Mouse (Mus musculus): ENCODE data around the gene Mvb12b. TPM values are rescaled to one million over a fixed set of nuclear protein-coding genes. Genes with fewer than 3 reads are reported as not detected.

Gene Mvb12b
- polyA plus RNA-seq, 1 experiment from 2014 or later: 78.1 TPM

DNA sequence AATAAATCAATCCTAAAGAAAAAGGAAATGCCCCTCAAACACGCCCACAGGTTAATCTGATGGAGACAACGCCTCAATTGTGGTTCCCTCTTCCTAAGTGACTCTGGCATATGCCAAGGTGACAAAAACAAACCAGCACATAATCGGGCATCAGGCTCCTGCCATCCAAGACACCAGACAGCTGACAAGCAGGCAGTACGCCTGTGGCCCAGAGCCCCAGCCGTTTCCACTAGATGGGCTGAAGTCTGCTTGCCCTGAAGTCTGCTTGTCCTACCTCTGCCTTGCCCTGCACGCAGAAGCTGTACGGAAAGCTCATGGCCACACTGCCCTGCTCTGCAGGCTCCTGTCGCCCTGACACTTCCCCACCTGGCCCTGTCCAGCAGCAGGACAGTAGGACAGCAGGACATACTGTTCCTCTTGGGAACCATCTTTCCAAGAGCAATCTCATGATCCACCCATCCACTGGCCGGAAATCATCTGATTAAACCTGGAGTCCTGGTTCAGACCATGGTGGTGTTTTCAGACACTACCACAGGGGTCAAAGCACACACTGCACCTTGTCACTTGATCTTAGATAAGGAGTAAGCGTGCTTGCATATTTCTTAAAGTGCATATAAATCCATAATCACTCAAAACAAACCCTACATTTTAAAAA, 17.9 kb downstream of the Mvb12b start:
- Histone ChIP-seq H3K4me3 (replicated peaks; ENCODE audit: low read length) (no peak overlapping the region), H3K9me3 (ENCODE audit: control insufficient read depth, low read length) (no peaks in the 10 kb centered on the region; the same call in 1 of the 2 replicates), H3K36me3 (ENCODE audit: control insufficient read depth, insufficient read depth) (peaks cover 17% of the 10 kb centered on the region), H3K4me2 (ENCODE audit: low read length) (no peak overlapping the region), H3K9ac (replicated peaks; ENCODE audit: low read depth, low read length) (no peak overlapping the region), H3K27me3 (replicated peaks; ENCODE audit: control insufficient read depth, insufficient read depth, low read length) (no peaks in the 10 kb centered on the region), H3K4me1 (replicated peaks; ENCODE audit: control insufficient read depth, insufficient read depth, low read length) (no peaks in the 10 kb centered on the region), H3K27ac (ENCODE audit: low read length) (no peak overlapping the region)
- no peak for ATAC-seq
- WGBS: 81% methylated on average over 10 of the region's 10 CpGs

DNA sequence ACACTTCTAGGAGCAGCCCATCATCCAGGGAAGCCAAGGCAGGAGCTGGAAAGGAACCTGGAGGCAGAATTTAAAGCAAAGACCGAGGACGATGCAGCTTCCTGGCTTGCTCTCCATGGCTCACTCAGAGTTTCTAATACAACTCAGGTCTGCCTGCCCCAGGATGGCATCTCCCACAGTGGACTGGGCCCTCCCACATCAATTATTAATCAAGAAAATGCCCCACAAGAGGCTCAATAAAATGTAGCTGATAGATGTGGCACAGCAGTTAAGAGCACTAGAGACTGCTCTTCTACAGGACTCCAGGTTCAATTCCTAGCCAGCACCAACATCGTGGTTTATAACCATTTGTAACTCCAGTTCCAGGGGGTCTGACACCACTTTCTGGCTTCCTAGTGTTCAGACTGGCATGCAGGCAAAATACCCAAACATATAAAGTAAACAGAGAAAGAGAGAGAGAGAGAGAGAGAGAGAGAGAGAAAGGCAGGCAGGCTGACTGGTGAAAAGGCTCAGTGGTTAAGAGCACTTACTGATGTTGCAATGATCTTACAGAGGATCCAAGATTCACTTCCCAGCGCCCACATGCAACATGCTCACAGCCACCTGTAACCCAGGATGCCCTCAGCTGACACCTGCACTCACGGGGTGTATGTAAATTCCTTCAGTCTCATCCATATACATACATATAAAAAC, 18.6 kb downstream of the Mvb12b start:
- H3K27me3 ChIP-seq (replicated peaks; ENCODE audit: control insufficient read depth, insufficient read depth, low read length): no peaks in the 10 kb centered on the region
- H3K36me3 ChIP-seq (ENCODE audit: control insufficient read depth, insufficient read depth): peaks cover 17% of the 10 kb centered on the region
- no peaks in the 10 kb centered on the region for H3K4me1 ChIP-seq (replicated peaks; ENCODE audit: control insufficient read depth, insufficient read depth, low read length)
- H3K4me2 ChIP-seq (ENCODE audit: low read length): no peak overlapping the region
- no peak overlapping the region for H3K4me3 ChIP-seq (replicated peaks; ENCODE audit: low read length)
- H3K9me3 ChIP-seq (ENCODE audit: control insufficient read depth, low read length): no peaks in the 10 kb centered on the region; the same call in 1 of the 2 replicates
- no peak overlapping the region for H3K9ac ChIP-seq (replicated peaks; ENCODE audit: low read depth, low read length)
- ATAC-seq: no peak
- 88% methylated on average over 5 of the region's 5 CpGs for WGBS
- H3K27ac ChIP-seq (ENCODE audit: low read length): no peak overlapping the region

- Histone ChIP-seq H3K27ac (ENCODE audit: low read length) (no peak overlapping the region; the same call in 1 of the 2 replicates), H3K36me3 (ENCODE audit: control insufficient read depth, insufficient read depth) (peaks cover 13% of the 10 kb centered on the region), H3K4me1 (replicated peaks; ENCODE audit: control insufficient read depth, insufficient read depth, low read length) (no peaks in the 10 kb centered on the region), H3K4me2 (ENCODE audit: low read length) (no peak overlapping the region), H3K9me3 (ENCODE audit: control insufficient read depth, low read length) (no peaks in the 10 kb centered on the region; the same call in 1 of the 2 replicates), H3K27me3 (replicated peaks; ENCODE audit: control insufficient read depth, insufficient read depth, low read length) (no peaks in the 10 kb centered on the region), H3K9ac (replicated peaks; ENCODE audit: low read depth, low read length) (no peak overlapping the region), H3K4me3 (replicated peaks; ENCODE audit: low read length) (no peak overlapping the region)
- ATAC-seq: no peak
- WGBS: 89% methylated on average over 4 of the region's 4 CpGs
Measured at GRCm38 (mm10) chr2:33868322-33868721, 19.4 kb downstream of the Mvb12b start.

DNA sequence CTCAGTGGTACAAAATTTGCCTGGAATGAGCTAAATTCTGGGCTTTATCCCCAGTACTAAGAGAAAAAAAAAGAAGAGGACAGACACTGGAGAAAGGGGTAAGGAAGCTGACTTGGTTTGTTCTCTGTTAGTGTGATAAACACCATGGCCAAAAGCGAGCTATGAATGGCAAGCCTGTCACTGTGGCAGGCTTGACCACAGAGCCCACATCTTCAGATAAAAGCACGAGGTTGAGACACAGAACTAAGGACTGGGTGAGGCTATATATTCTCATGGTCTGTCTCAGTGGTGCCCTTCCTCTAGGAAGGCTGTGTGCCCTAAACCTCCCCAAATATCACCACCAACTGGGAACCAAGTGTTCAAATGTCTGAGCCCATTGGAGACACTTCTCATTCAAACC, 31.0 kb downstream of the Mvb12b start:
- H3K4me2 ChIP-seq (ENCODE audit: low read length): no peak overlapping the region
- H3K4me3 ChIP-seq (replicated peaks; ENCODE audit: low read length): no peak overlapping the region
- no peaks in the 10 kb centered on the region for H3K9me3 ChIP-seq (ENCODE audit: control insufficient read depth, low read length)
- no peaks in the 10 kb centered on the region for H3K36me3 ChIP-seq (ENCODE audit: control insufficient read depth, insufficient read depth)
- no peak overlapping the region for H3K9ac ChIP-seq (replicated peaks; ENCODE audit: low read depth, low read length)
- H3K27ac ChIP-seq (ENCODE audit: low read length): 0 out of 2 replicates have a peak overlapping the region, but pooled peaks have one; percentile 18
- peaks cover 14% of the 10 kb centered on the region for H3K4me1 ChIP-seq (replicated peaks; ENCODE audit: control insufficient read depth, insufficient read depth, low read length)
- WGBS: 61% methylated on average over 2 of the region's 2 CpGs
- H3K27me3 ChIP-seq (replicated peaks; ENCODE audit: control insufficient read depth, insufficient read depth, low read length): no peaks in the 10 kb centered on the region
- ATAC-seq: no peak

GRCm38 (mm10) chr2:33853011-33853976, 34.5 kb downstream of the Mvb12b start:
- WGBS: 73% methylated on average over 11 of the region's 11 CpGs

DNA sequence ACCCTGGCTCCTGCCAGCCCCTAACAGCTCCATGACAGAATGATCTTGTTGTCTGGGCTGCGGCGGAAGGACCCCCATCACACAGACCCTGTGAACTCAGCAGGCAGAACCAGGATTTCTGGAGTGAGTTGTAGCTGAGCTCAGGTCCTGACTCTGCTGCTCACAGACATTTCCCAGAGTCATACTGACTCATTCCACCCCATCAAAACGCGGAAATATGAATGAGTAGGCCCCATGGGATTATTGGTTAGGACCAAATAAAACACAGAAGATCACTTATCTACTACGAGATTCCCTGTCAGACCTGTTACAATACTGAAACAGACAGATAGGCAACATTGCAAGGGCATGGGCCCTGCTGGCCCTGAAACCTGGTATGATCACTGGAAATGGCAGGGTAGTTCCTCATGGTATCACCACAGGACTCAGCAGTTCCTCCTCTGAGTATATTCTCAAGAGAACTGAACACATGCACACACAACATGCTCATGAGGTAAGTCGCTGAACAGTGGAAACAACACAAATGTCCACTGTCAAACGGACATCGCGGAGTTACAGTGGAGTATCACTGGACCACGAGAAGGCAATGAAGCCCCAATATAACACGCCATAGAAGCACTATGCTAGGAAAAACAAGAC, 40.4 kb downstream of the Mvb12b start:
- no peak for ATAC-seq
- 84% methylated on average over 11 of the region's 11 CpGs for whole genome bisulfite sequencing
- Histone ChIP-seq H3K36me3 (ENCODE audit: control insufficient read depth, insufficient read depth) (no peaks in the 10 kb centered on the region), H3K27ac (ENCODE audit: low read length) (peak overlapping the region; percentile 41), H3K4me2 (ENCODE audit: low read length) (no peak overlapping the region), H3K4me1 (replicated peaks; ENCODE audit: control insufficient read depth, insufficient read depth, low read length) (peaks cover 18% of the 10 kb centered on the region), H3K4me3 (replicated peaks; ENCODE audit: low read length) (no peak overlapping the region), H3K27me3 (replicated peaks; ENCODE audit: control insufficient read depth, insufficient read depth, low read length) (no peaks in the 10 kb centered on the region), H3K9me3 (ENCODE audit: control insufficient read depth, low read length) (no peaks in the 10 kb centered on the region), H3K9ac (replicated peaks; ENCODE audit: low read depth, low read length) (no peak overlapping the region)

More at GRCm38 (mm10) chr2:33853011-33853976, 34.5 kb downstream of the Mvb12b start:
- Histone ChIP-seq H3K9ac (replicated peaks; ENCODE audit: low read depth, low read length) (no peak overlapping the region), H3K27me3 (replicated peaks; ENCODE audit: control insufficient read depth, insufficient read depth, low read length) (no peaks in the 10 kb centered on the region), H3K27ac (ENCODE audit: low read length) (no peak overlapping the region), H3K4me1 (replicated peaks; ENCODE audit: control insufficient read depth, insufficient read depth, low read length) (peaks cover 13% of the 10 kb centered on the region), H3K4me2 (ENCODE audit: low read length) (no peak overlapping the region), H3K9me3 (ENCODE audit: control insufficient read depth, low read length) (no peaks in the 10 kb centered on the region), H3K4me3 (replicated peaks; ENCODE audit: low read length) (no peak overlapping the region), H3K36me3 (ENCODE audit: control insufficient read depth, insufficient read depth) (no peaks in the 10 kb centered on the region)
- ATAC-seq: no peak

GRCm38 (mm10) chr2:33846635-33847034, 41.1 kb downstream of the Mvb12b start:
- H3K36me3 ChIP-seq (ENCODE audit: control insufficient read depth, insufficient read depth): no peaks in the 10 kb centered on the region
- no peak overlapping the region for H3K4me2 ChIP-seq (ENCODE audit: low read length)
- no peaks in the 10 kb centered on the region for H3K27me3 ChIP-seq (replicated peaks; ENCODE audit: control insufficient read depth, insufficient read depth, low read length)
- ATAC-seq: no peak
- no peaks in the 10 kb centered on the region for H3K9me3 ChIP-seq (ENCODE audit: control insufficient read depth, low read length)
- WGBS: 53% methylated on average over 4 of the region's 4 CpGs
- H3K4me3 ChIP-seq (replicated peaks; ENCODE audit: low read length): no peak overlapping the region
- peak overlapping the region; percentile 41 for H3K27ac ChIP-seq (ENCODE audit: low read length)
- H3K4me1 ChIP-seq (replicated peaks; ENCODE audit: control insufficient read depth, insufficient read depth, low read length): peaks cover 18% of the 10 kb centered on the region
- H3K9ac ChIP-seq (replicated peaks; ENCODE audit: low read depth, low read length): no peak overlapping the region

GRCm38 (mm10) chr2:33843642-33844041, 44.1 kb downstream of the Mvb12b start:
- Histone ChIP-seq H3K27me3 (replicated peaks; ENCODE audit: control insufficient read depth, insufficient read depth, low read length) (no peaks in the 10 kb centered on the region), H3K9me3 (ENCODE audit: control insufficient read depth, low read length) (no peaks in the 10 kb centered on the region), H3K9ac (replicated peaks; ENCODE audit: low read depth, low read length) (no peak overlapping the region), H3K4me3 (replicated peaks; ENCODE audit: low read length) (no peak overlapping the region), H3K27ac (ENCODE audit: low read length) (no peak overlapping the region), H3K4me2 (ENCODE audit: low read length) (no peak overlapping the region), H3K4me1 (replicated peaks; ENCODE audit: control insufficient read depth, insufficient read depth, low read length) (peaks cover 18% of the 10 kb centered on the region), H3K36me3 (ENCODE audit: control insufficient read depth, insufficient read depth) (no peaks in the 10 kb centered on the region)
- no peak for ATAC-seq
- 84% methylated on average over 2 of the region's 2 CpGs for WGBS
